Mouse (Mus musculus) layer of hippocampus, postnatal 14 days (tissue): Measurements from ENCODE around the gene Cox4i1. TPM values are rescaled to one million over a fixed set of nuclear protein-coding genes. Genes with fewer than 3 reads are reported as not detected.

Experiments used
- DNase-seq, 2 experiments: peaks; one replicate each; pipeline ENCODE4 v3.0.0; 2021 to 2022; ENCODE audit warnings: low spot score in 2 of 2, mixed read lengths in 1 of 2
- total RNA-seq, 2 experiments: library from RNA; stranded (reverse); gene quantifications; 2 replicates each; pipeline ENCODE4 v1.2.3; 2021

Cox4i1 gene
- total RNA-seq, 2 experiments from 2014 or later, result 1,108 to 1,116 TPM

- no peak for DNase-seq
Measured at GRCm38 (mm10) chr8:120656322-120657052, 11.5 kb upstream of the Cox4i1 start.

DNA sequence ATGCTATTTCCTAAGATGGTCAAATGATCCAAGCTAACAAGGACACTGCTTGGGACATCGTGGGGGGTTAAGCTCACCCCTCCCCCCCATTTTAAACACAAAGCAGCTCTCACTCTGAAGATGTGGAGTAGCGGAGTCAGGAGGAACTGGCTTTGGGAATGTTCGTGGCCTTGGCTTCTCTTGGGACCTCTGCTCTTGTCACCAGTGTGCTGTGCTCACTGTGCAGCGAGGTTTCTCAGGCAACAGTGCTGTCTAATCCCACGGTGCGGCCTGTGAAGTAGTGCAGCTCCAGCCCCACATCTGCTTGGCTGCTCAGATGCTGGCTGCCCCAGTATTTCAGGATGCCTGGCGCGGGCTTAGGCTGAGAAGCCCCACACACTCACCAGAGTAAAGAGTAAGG is 10.6 kb upstream of the Cox4i1 start:
- no peak for DNase-seq

DNA sequence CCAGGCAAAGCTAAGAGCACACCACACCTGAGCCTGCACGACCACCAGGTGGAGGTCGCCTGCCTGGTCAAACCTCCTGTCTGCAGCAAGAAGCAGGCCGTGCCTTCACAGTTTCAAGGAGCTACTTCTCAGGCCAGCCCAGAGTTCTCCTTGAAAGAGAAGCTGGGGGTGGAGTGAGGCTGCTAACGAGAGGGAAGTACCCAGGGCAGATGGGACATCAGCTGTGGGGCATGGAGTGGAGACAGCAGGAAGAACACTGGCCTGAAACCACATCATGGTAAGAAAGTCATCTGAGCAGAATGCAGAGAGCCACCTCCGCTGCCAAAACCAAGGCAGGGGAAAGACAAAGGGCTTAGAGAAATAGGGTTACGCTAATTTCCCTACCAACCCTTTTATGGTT is 3.5 kb upstream of the Cox4i1 start:
- no peak for DNase-seq

GRCm38 (mm10) chr8:120665726-120666455 is 2.1 kb upstream of the Cox4i1 start:
- DNase-seq, result no peak

- no peak for DNase-seq
Measured at GRCm38 (mm10) chr8:120666807-120667470, 1.1 kb upstream of the Cox4i1 start.

GRCm38 (mm10) chr8:120668374-120668905 is 418 bp downstream of the Cox4i1 start, which contains the start of gene Emc8:
TSS of gene Emc8 (minus strand) at chr8:120668573.
- DNase-seq, result no peak

GRCm38 (mm10) chr8:120671775-120672174 is 3.8 kb downstream of the Cox4i1 start:
- no peak for DNase-seq

DNA sequence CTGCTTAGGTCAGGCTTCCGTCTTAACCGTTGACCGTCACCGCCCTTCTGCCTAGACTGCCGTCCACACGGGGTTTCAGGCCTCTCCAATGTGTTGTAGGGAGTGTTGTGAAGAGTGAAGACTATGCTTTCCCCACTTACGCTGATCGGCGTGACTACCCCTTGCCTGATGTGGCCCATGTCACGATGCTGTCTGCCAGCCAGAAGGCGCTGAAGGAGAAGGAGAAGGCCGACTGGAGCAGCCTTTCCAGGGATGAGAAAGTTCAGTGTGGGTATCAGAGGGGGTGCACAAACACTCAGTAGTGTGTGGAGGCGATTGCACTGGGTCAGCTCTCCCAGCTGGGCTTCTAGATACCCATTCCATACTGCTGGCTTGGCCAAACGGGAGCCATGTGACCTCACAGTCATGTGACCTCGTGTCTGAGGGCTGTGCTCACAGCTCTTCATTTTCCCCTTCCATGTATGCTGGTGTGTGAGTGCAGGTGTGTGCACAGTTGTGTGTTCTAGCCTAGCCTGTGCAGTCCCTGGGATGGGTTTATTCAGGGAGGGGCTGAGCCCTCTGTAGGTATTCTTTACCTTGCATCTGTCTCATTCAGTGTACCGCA is 4.7 kb downstream of the Cox4i1 start:
- no peak for DNase-seq

- DNase-seq, result no peak
Measured at GRCm38 (mm10) chr8:120673298-120673697, 5.3 kb downstream of the Cox4i1 start.

DNA sequence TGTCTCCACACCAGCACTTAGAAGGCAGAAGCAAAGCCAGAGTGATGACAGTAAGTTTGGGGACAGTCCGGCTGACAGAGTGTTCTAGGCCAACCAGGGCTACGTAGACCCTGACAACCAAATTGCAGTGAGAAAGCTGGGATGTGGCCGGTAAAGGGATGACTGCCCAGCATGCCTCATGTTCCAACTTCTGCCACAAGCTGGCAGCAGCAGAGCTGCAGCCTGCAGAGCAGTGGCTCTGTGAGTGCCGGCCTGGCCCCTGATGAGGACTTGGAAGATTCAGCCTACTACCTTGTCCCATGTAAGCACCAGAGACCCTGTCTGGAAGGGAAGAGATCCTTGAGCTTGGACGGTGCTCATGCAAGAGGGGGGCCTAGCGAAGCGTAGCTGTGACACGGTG is 7.7 kb downstream of the Cox4i1 start:
- DNase-seq, result no peak

GRCm38 (mm10) chr8:120678447-120678846 is 10.4 kb downstream of the Cox4i1 start:
- peak; percentile 85 to 89 for DNase-seq

DNA sequence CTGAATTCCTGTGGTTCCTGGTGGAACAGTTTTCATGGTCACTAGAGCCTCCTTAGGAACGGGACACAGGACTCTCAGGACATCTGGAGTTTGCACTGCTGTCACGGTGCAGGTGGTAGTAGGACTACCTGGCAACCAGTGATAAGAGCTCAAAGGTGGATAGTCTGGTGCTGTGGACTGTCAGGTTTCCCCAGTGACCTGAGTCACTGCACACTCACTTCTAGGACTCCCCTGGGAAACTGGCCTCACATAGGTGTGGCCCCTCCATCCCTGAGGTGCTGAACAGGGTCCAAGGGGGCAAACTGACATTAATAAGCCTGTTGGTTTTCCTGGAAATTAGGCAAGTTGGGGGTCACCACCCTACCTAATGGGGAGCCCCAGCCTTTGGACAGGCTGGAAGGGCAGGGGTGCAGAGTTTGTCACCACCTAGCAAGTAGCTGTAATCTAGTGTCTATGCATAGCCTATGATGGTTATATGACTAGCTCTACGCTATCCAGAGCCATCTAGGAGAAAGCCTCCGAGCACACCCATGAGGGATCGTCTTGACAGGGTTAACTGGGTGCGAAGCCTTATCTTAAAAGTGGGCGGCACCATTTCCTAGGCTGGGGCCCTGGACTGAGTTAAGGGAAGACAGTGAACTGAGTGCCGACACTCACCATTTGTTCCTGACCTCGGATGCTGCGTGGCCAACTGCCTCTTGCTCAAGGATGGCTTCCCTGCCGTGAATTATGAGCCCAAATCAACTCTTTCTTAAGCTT is 11.8 kb downstream of the Cox4i1 start:
- no peak for DNase-seq

- DNase-seq, result peak in 1 of 2 experiments; percentile 56
Measured at GRCm38 (mm10) chr8:120680405-120680804, 12.4 kb downstream of the Cox4i1 start.

DNA sequence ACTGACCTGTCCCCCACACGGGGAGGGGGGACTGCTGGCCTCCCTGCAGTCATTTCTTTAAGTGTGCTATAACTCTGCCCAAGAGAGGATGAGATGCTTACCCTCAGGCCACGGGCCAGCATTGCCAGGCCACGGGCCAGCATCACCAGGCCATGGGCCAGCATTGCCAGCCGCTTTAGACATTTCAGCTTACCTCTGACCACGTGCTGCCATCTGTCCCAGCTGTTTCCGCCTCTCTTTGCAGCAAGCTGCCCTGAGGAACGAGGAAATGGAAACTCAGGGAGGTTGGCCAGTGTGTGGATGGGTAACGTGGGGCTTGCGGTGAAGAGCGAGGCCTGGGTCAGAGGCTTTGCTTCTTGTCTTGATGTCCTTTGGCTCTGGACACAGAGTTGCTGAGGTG is 13.1 kb downstream of the Cox4i1 start:
- no peak for DNase-seq

- no peak for DNase-seq
Measured at GRCm38 (mm10) chr8:120683602-120684001, 15.6 kb downstream of the Cox4i1 start.

DNA sequence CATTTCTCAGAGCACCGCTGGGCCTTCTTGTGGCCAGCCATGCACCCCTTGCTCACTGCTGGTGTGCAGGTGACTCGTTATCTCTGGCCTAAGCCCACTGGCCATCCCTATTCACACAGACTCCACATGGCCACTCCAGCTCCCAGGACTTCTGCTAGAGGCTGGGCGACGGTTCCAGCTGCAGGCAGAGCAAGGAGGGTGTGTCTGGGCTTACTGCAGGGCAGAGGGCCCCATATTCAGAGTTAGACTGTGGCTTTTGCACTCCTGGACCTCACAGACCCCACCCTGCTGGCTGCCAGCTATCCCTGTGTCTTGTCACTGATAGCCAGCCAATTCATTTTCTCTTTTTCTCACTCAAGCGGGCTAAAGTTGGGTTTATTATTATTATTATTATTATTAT is 16.1 kb downstream of the Cox4i1 start:
- DNase-seq, result no peak

DNA sequence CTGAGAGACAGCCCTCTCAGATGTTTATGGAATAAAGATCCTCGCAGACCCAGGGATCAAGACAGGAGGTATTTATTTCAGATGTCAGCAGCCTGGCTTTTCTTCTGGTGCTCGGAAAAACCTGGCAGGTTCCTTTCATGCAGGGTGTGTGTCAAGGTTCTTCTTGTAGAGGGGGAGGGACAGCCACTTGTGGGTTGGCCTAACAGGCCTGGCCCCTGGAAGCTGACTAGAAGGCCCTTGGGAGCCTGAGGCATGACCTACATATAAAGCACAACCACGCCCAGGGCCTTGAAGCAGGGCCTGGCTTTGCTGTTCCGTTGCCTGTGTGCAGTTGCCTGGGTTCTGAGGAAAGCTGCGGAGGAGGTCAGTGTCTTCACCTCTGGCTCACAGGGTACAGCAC is 17.1 kb downstream of the Cox4i1 start:
- DNase-seq, result no peak

GRCm38 (mm10) chr8:120685591-120685990 is 17.6 kb downstream of the Cox4i1 start:
- DNase-seq, result no peak

DNA sequence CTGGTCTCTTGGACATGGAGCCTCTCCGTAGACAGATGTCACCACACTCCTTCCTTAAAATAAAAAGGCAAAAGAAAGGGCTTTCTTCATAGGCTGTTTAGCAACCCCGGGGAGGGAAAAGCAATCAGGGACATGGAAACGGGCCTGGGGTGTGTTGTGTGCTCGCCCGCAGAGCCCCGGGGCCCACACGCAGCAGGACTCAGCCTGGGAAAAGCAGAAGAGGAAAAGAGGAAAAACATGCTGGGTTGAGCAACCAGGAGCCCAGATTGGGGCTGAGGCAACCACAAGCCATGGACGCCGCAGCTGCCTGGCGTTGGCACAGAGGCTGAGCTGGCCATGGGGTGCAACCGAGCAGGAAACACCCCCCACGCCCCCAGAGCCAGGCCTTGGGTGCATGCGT is 18.0 kb downstream of the Cox4i1 start:
- no peak for DNase-seq

- DNase-seq, result no peak
Measured at GRCm38 (mm10) chr8:120686576-120686975, 18.6 kb downstream of the Cox4i1 start.

- DNase-seq, result no peak
Measured at GRCm38 (mm10) chr8:120687786-120688185, 19.8 kb downstream of the Cox4i1 start.
